ENCODE assay signal across 8 mouse cellular contexts in the genomic region with DNA sequence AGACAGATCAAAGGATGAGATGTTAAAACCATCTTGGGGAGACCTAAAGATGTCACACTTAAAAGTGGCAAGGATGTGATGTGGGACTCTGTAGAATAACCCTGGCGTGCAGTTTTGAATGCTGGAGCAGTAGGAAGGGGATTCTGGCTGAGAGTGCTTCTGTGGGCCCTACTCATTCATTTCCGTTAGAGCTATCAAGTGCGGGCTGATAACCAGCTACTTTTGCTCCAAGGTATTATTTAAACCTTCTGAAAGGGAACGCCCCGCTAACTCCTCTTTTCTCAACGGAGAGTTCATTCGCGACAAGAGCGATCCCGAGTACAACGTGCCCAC. TPM values are rescaled to one million over a fixed set of nuclear protein-coding genes. Genes with fewer than 3 reads are reported as not detected.
DNase-seq lines count a peak whose midpoint lies in the region; ATAC-seq and TF ChIP-seq lines count a peak whose summit lies in the region.

No protein-coding gene starts in this region.

- TF ChIP-seq POLR2A in cerebellum, adult 2 months (IDR thresholded peaks at IDR 0.05; ENCODE audit: borderline replicate concordance, insufficient read depth, low read length): no peak
- TF ChIP-seq POLR2A in small intestine, adult 2 months (IDR thresholded peaks at IDR 0.05; ENCODE audit: low read depth, low read length): no peak

- no peak for ATAC-seq in cerebellum, adult (ENCODE audit: insufficient number of reproducible peaks, low FRiP score, low TSS enrichment)
- no peak for ATAC-seq in neural tube, embryonic 11.5 days (ENCODE audit: insufficient read depth, low FRiP score, low TSS enrichment)
- ATAC-seq in limb, embryonic 11.5 days (ENCODE audit: insufficient number of reproducible peaks, low FRiP score, low TSS enrichment, low read depth): no peak

- no peak for DNase-seq in cerebellum, adult 2 months
- DNase-seq in neural tube, embryonic 11.5 days (ENCODE audit: low spot score): no peak
- no peak for DNase-seq in neural tube, embryonic 10.5 days (ENCODE audit: extremely low spot score, low spot score)
- DNase-seq in limb, embryonic 11.5 days (ENCODE audit: low spot score): no peak
- no peak for DNase-seq in left cerebral cortex, adult 11 months (ENCODE audit: low spot score)
- no peak for DNase-seq in gastrocnemius, postnatal 14 days

- no peaks in the 10 kb centered on the region for H3K36me3 ChIP-seq in neural tube, embryonic 11.5 days (ENCODE audit: control insufficient read depth, insufficient read depth, low read length)
- no peaks in the 10 kb centered on the region for H3K36me3 ChIP-seq in limb, embryonic 11.5 days (ENCODE audit: control insufficient read depth, insufficient read depth, low read length)
- no peaks in the 10 kb centered on the region for H3K36me3 ChIP-seq in small intestine, adult 2 months (ENCODE audit: control insufficient read depth, insufficient read depth, low read length)

- no peak for TF ChIP-seq CTCF in cerebellum, adult 2 months (IDR thresholded peaks at IDR 0.05; ENCODE audit: borderline replicate concordance, insufficient read depth, low read depth, low read length)
- TF ChIP-seq CTCF in small intestine, adult 2 months (IDR thresholded peaks at IDR 0.05; ENCODE audit: extremely low read depth, insufficient read length, insufficient replicate concordance, low read depth, low read length): no peak

- H3K4me3 ChIP-seq in cerebellum, adult 2 months (replicated peaks; ENCODE audit: insufficient read depth, low read depth, low read length): peak overlapping the region; percentile 77
- H3K4me3 ChIP-seq in neural tube, embryonic 11.5 days (ENCODE audit: low read depth, low read length): peak overlapping the region; percentile 73
- peak overlapping the region; percentile 95 for H3K4me3 ChIP-seq in limb, embryonic 11.5 days (ENCODE audit: low read depth, low read length)
- peak overlapping the region; percentile 94 for H3K4me3 ChIP-seq in small intestine, adult 2 months (ENCODE audit: low read depth, low read length)

- no peaks in the 10 kb centered on the region for H3K27me3 ChIP-seq in cerebellum, adult 2 months (ENCODE audit: control insufficient read depth, insufficient read depth, low read length)
- H3K27me3 ChIP-seq in neural tube, embryonic 11.5 days (ENCODE audit: control insufficient read depth, insufficient read depth, low read length): no peaks in the 10 kb centered on the region
- no peaks in the 10 kb centered on the region for H3K27me3 ChIP-seq in limb, embryonic 11.5 days (ENCODE audit: control insufficient read depth, insufficient read depth, low read length)
- H3K27me3 ChIP-seq in small intestine, adult 2 months (ENCODE audit: control insufficient read depth, insufficient read depth, low read length): no peaks in the 10 kb centered on the region

- peak overlapping the region; percentile 74 for H3K4me2 ChIP-seq in neural tube, embryonic 11.5 days (ENCODE audit: low read depth)
- H3K4me2 ChIP-seq in limb, embryonic 11.5 days (ENCODE audit: low read depth, severe bottlenecking): peak overlapping the region; percentile 74

- intact Hi-C loops in gastrocnemius, postnatal 14 days (cut with DNase I; ENCODE audit: low total_unique reads): no loop called here

- WGBS in cerebellum, adult 2 months: under 1% methylated on average over 11 of the region's 11 CpGs
- WGBS in neural tube, embryonic 11.5 days: 1% methylated on average over 11 of the region's 11 CpGs
- WGBS in limb, embryonic 11.5 days: under 1% methylated on average over 11 of the region's 11 CpGs
- WGBS in small intestine, adult 2 months: under 1% methylated on average over 11 of the region's 11 CpGs

- H3K27ac ChIP-seq in cerebellum, adult 2 months (ENCODE audit: insufficient read depth, low read length): peak overlapping the region; percentile 99
- H3K27ac ChIP-seq in neural tube, embryonic 11.5 days (ENCODE audit: low read depth, low read length): peak overlapping the region; percentile 96
- peak overlapping the region; percentile 99 for H3K27ac ChIP-seq in limb, embryonic 11.5 days (replicated peaks; ENCODE audit: low read depth, low read length)
- H3K27ac ChIP-seq in small intestine, adult 2 months (ENCODE audit: insufficient read depth, low read depth, low read length): peak overlapping the region; percentile 100

- H3K9ac ChIP-seq in neural tube, embryonic 11.5 days (ENCODE audit: low read length): peak overlapping the region; percentile 84
- H3K9ac ChIP-seq in limb, embryonic 11.5 days (ENCODE audit: low read length): peak overlapping the region; percentile 91

- H3K9me3 ChIP-seq in neural tube, embryonic 11.5 days (ENCODE audit: control insufficient read depth, low read length): no peaks in the 10 kb centered on the region
- no peaks in the 10 kb centered on the region for H3K9me3 ChIP-seq in limb, embryonic 11.5 days (ENCODE audit: control insufficient read depth, low read length)

- peaks cover 6% of the 10 kb centered on the region for H3K4me1 ChIP-seq in cerebellum, adult 2 months (ENCODE audit: control insufficient read depth, insufficient read depth, low read length)
- peaks cover 3% of the 10 kb centered on the region; the same call in 1 of the 2 replicates for H3K4me1 ChIP-seq in neural tube, embryonic 11.5 days (ENCODE audit: control insufficient read depth, insufficient read depth, low read length)
- peaks cover 6% of the 10 kb centered on the region; the same call in 1 of the 2 replicates for H3K4me1 ChIP-seq in limb, embryonic 11.5 days (ENCODE audit: control insufficient read depth, insufficient read depth, low read length)
- peaks cover 15% of the 10 kb centered on the region; the same call in 1 of the 2 replicates for H3K4me1 ChIP-seq in small intestine, adult 2 months (ENCODE audit: control insufficient read depth, insufficient read depth, insufficient read length, low read length)

RNA-seq across cellular contexts. Expression of a gene that starts 0.7 kb away (rescaled TPM):
- 26.4 and 28.7 TPM in 2 replicates for polyA plus RNA-seq in cerebellum, adult 2 months (2012; rRNA removed)
- 18.0 and 18.1 TPM in 2 replicates for polyA plus RNA-seq in neural tube, embryonic 11.5 days (2014; fragmentation: Nextera tagmentation; extraction: Ambion mirVana)
- polyA plus RNA-seq in limb, embryonic 11.5 days (2014; fragmentation: Nextera tagmentation; extraction: Ambion mirVana): 23.7 and 25.4 TPM in 2 replicates
- polyA plus RNA-seq in small intestine, adult 2 months (2012; rRNA removed): 9.1 and 16.0 TPM in 2 replicates
- 10 to 100 TPM; 29.3 to 32.6 TPM for total RNA-seq in gastrocnemius, postnatal 14 days (2021)

RNA-seq across cellular contexts. Expression of a gene that starts 32.9 kb away (rescaled TPM):
- polyA plus RNA-seq in cerebellum, adult 2 months (2012; rRNA removed): 130 and 152 TPM in 2 replicates
- polyA plus RNA-seq in neural tube, embryonic 11.5 days (2014; fragmentation: Nextera tagmentation; extraction: Ambion mirVana): 83.2 and 91.5 TPM in 2 replicates
- 92.3 and 93.6 TPM in 2 replicates for polyA plus RNA-seq in limb, embryonic 11.5 days (2014; fragmentation: Nextera tagmentation; extraction: Ambion mirVana)
- 12.9 and 36.3 TPM in 2 replicates for polyA plus RNA-seq in small intestine, adult 2 months (2012; rRNA removed)
- 10 to 100 TPM; 59.8 to 63.5 TPM for total RNA-seq in gastrocnemius, postnatal 14 days (2021)
